Mouse (Mus musculus): Measurements from ENCODE around the gene Nmt1. TPM values are rescaled to one million over a fixed set of nuclear protein-coding genes. Genes with fewer than 3 reads are reported as not detected.

Nmt1 gene
- total RNA-seq, 2 experiments from 2014 or later = 67.5 to 74.8 TPM

GRCm38 (mm10) chr11:103078131-103078530 is 50.1 kb downstream of the Nmt1 start:
- no peak for DNase-seq

- DNase-seq = no peak
Observed at GRCm38 (mm10) chr11:103080323-103081091, 52.5 kb downstream of the Nmt1 start.

GRCm38 (mm10) chr11:103081631-103082030 is 53.6 kb downstream of the Nmt1 start:
- no peak for DNase-seq

GRCm38 (mm10) chr11:103093306-103093705 is 65.3 kb downstream of the Nmt1 start:
- peak in 1 of 2 experiments; percentile 20 for DNase-seq

- peak; percentile 33 to 75 for DNase-seq
Observed at GRCm38 (mm10) chr11:103093862-103094833, 66.2 kb downstream of the Nmt1 start.

- no peak for DNase-seq
Observed at GRCm38 (mm10) chr11:103095107-103095670, 67.2 kb downstream of the Nmt1 start.

- DNase-seq = no peak
Observed at GRCm38 (mm10) chr11:103095801-103096200, 67.8 kb downstream of the Nmt1 start.

GRCm38 (mm10) chr11:103096979-103097894 is 69.2 kb downstream of the Nmt1 start:
- DNase-seq = peak; percentile 59 to 68

- DNase-seq = peak; percentile 62 to 74
Observed at GRCm38 (mm10) chr11:103098531-103099190, 70.7 kb downstream of the Nmt1 start.

GRCm38 (mm10) chr11:103099352-103099940 is 71.5 kb downstream of the Nmt1 start:
- no peak for DNase-seq

GRCm38 (mm10) chr11:103100361-103100760 is 72.4 kb downstream of the Nmt1 start:
- no peak for DNase-seq

- peak; percentile 93 to 94 for DNase-seq
Observed at GRCm38 (mm10) chr11:103101481-103101865, 73.5 kb downstream of the Nmt1 start, which contains the start of the genes Plcd3 and Acbd4. Gene Plcd3 (minus strand): TSS chr11:103101658. Gene Acbd4 (plus strand): TSS chr11:103101682.

GRCm38 (mm10) chr11:103101866-103102501 is 74.0 kb downstream of the Nmt1 start:
- DNase-seq = peak; percentile 84 to 92

- DNase-seq = peak; percentile 98 to 99
Observed at GRCm38 (mm10) chr11:103102725-103103349, 74.8 kb downstream of the Nmt1 start.

- DNase-seq = no peak
Observed at GRCm38 (mm10) chr11:103103621-103104020, 75.6 kb downstream of the Nmt1 start.

- no peak for DNase-seq
Observed at GRCm38 (mm10) chr11:103104469-103104868, 76.5 kb downstream of the Nmt1 start.

GRCm38 (mm10) chr11:103105180-103105725 is 77.3 kb downstream of the Nmt1 start:
- DNase-seq = peak in 1 of 2 experiments; percentile 18

GRCm38 (mm10) chr11:103105810-103106209 is 77.8 kb downstream of the Nmt1 start:
- no peak for DNase-seq

- DNase-seq = no peak
Observed at GRCm38 (mm10) chr11:103106386-103106785, 78.4 kb downstream of the Nmt1 start.
